Mouse (Mus musculus) CH12.LX (cell line): ENCODE data around the gene Aqp11. TPM values are rescaled to one million over a fixed set of nuclear protein-coding genes. Genes with fewer than 3 reads are reported as not detected.

Source experiments
- DNase-seq: peaks from one replicate; pipeline ENCODE4 v3.0.0-alpha.2; 2013; ENCODE audit errors: extremely low read depth
- H3K27ac ChIP-seq: 2 replicates; pipeline ENCODE4 v1.5.1; 2012; ENCODE audit warnings: low read depth, mild to moderate bottlenecking, control low read depth, moderate library complexity; ENCODE audit not compliant: insufficient read depth
- H3K27me3 ChIP-seq: replicated peaks from 2 replicates; pipeline ENCODE3; 2012; ENCODE audit warnings: inconsistent platforms
- H3K36me3 ChIP-seq, 2 experiments: replicated peaks in 1 of 2; 2 replicates each; pipeline versions ENCODE3 to v1.6.1; 2012; ENCODE audit warnings: inconsistent platforms in 1 of 2, low read length in 1 of 2, mild to moderate bottlenecking in 1 of 2, mixed read lengths in 1 of 2, moderate library complexity in 1 of 2; ENCODE audit not compliant: control insufficient read depth in 1 of 2, insufficient read depth in 1 of 2
- H3K4me1 ChIP-seq, 2 experiments: 2 replicates each; pipeline ENCODE4 v1.6.1; 2012; ENCODE audit warnings: inconsistent platforms in 1 of 2, moderate library complexity in 1 of 2; ENCODE audit not compliant: insufficient read depth in 2 of 2, control insufficient read depth in 1 of 2
- H3K4me2 ChIP-seq: 2 replicates; pipeline ENCODE4 v1.6.1; 2012; ENCODE audit warnings: low read depth, mild to moderate bottlenecking, control low read depth; ENCODE audit not compliant: poor library complexity, insufficient read depth, severe bottlenecking
- H3K4me3 ChIP-seq, 3 experiments: fragments of 150-350 bp in 1 of 3; sonication (generic) in 1 of 3; replicated peaks in 1 of 3; 2 replicates each; pipeline versions ENCODE3 to v1.5.1; 2011 to 2012; ENCODE audit warnings: low read depth in 2 of 3, low read length in 2 of 3, mild to moderate bottlenecking in 2 of 3, moderate library complexity in 2 of 3, control low read depth in 1 of 3, improper control_type of control experiment in 1 of 3, inconsistent platforms in 1 of 3, mixed read lengths in 1 of 3; ENCODE audit not compliant: poor library complexity in 1 of 3
- H3K79me2 ChIP-seq: replicated peaks from 2 replicates; pipeline ENCODE4 v1.6.1; 2012; ENCODE audit warnings: mild to moderate bottlenecking, moderate library complexity; ENCODE audit not compliant: control insufficient read depth, poor library complexity, insufficient read depth, severe bottlenecking; ENCODE audit errors: extremely low read depth
- H3K9ac ChIP-seq: 2 replicates; pipeline ENCODE4 v1.6.1; 2012; ENCODE audit warnings: low read depth, mild to moderate bottlenecking, control low read depth, moderate library complexity; ENCODE audit not compliant: insufficient read depth
- H3K9me3 ChIP-seq: replicated peaks from 2 replicates; pipeline ENCODE3; 2012; ENCODE audit warnings: low read length, inconsistent platforms, mixed read lengths
- BHLHE40 ChIP-seq: IDR thresholded peaks from 2 replicates; pipeline ENCODE4 v1.6.1; 2011; ENCODE audit warnings: mild to moderate bottlenecking, low read depth, low read length, improper control_type of control experiment
- E2F4 ChIP-seq: IDR thresholded peaks from 2 replicates; pipeline ENCODE4 v1.6.1; 2011; ENCODE audit warnings: low read depth, low read length, improper control_type of control experiment; ENCODE audit not compliant: insufficient replicate concordance
- GABPA ChIP-seq: IDR thresholded peaks from 2 replicates; pipeline ENCODE4 v1.6.1; 2012; ENCODE audit warnings: low read depth, low read length, improper control_type of control experiment, inconsistent platforms; ENCODE audit not compliant: insufficient replicate concordance
- JUN ChIP-seq: IDR thresholded peaks from 2 replicates; pipeline ENCODE4 v1.6.1; 2011; ENCODE audit warnings: low read depth, mild to moderate bottlenecking, low read length, improper control_type of control experiment, moderate library complexity; ENCODE audit not compliant: insufficient read depth
- MAX ChIP-seq: IDR thresholded peaks from 2 replicates; pipeline ENCODE4 v1.6.1; 2011; ENCODE audit warnings: low read length, improper control_type of control experiment
- MYC ChIP-seq: IDR thresholded peaks from 2 replicates; pipeline ENCODE4 v1.6.1; 2011; ENCODE audit warnings: low read depth, mild to moderate bottlenecking, improper control_type of control experiment, low read length
- NELFE ChIP-seq: IDR thresholded peaks from 2 replicates; pipeline ENCODE4 v1.6.1; 2011; ENCODE audit warnings: low read depth, low read length, improper control_type of control experiment
- TBP ChIP-seq: conservative IDR thresholded peaks from 2 replicates; pipeline ENCODE4 v1.6.1; 2011; ENCODE audit warnings: low read depth, low read length, improper control_type of control experiment
- UBTF ChIP-seq: IDR thresholded peaks from 2 replicates; pipeline ENCODE4 v1.6.1; 2012; ENCODE audit warnings: low read depth, mild to moderate bottlenecking, inconsistent platforms, low read length, improper control_type of control experiment, moderate library complexity
- USF1 ChIP-seq: IDR thresholded peaks from 2 replicates; pipeline ENCODE4 v1.6.1; 2014; ENCODE audit warnings: low read depth, mild to moderate bottlenecking, inconsistent platforms, low read length, improper control_type of control experiment
- dilution Hi-C: fragments of 300-500 bp; cut with MboI; formaldehyde crosslinking; loops from 2 replicates; pipeline ENCODE4 v1.14.3; 2020; ENCODE audit warnings: low sequenced_read_pairs; ENCODE audit not compliant: extremely low pct_unique_long_range_greater_than_20kb, extremely low pct_ligation_motif_present
- in situ Hi-C: fragments of 300-500 bp; cut with MboI; formaldehyde crosslinking; loops from 3 replicates; pipeline ENCODE4 v1.14.3; 2019; ENCODE audit warnings: low sequenced_read_pairs, low pct_ligation_motif_present, low pct_unique_long_range_greater_than_20kb, mixed read lengths
- polyA plus RNA-seq: library from polyadenylated mRNA; unstranded; fragments of >175 nt; gene quantifications from 2 replicates; pipeline ENCODE4 v1.2.1, GENCODE M21; 2012; ENCODE audit warnings: low read depth; ENCODE audit not compliant: insufficient read length
- total RNA-seq, 2 experiments: library from RNA; depleted of rRNA; stranded (reverse); fragments of 300-350 nt in 1 of 2; fragments of >200 nt in 1 of 2; gene quantifications; 2 replicates each; pipeline ENCODE4 v1.2.3; 2012 to 2014

Aqp11 gene
- total and polyA plus RNA-seq, 3 experiments: 0.46 to 1.0 (median 0.89) TPM

DNA sequence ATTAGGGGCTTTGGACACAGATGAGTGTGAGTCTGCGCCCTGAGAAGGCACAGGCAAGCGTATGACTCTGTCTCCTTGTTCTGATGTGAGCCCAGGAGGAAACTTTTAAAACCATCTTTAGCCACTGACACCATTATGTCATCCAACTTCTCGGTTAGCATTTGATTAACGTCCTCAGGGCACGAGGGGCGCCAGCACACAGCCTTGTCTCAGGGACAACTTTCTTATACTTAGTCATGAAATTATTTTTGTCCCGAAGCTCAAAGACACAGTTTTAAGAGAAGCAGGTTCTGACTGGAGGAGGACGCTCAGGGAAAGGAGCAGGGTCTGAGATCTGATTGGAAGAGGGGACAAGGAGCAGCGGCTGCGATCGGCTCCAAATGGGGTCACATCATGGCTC, 26.5 kb upstream of the Aqp11 start:
- TF ChIP-seq NELFE (no peak), USF1 (no peak), MAX (no peak), E2F4 (no peak), UBTF (no peak), BHLHE40 (no peak)
- no peak overlapping the region for H3K4me2 ChIP-seq
- H3K79me2 ChIP-seq: no peaks in the 10 kb centered on the region
- in situ Hi-C loops (no loop called here), dilution Hi-C loops (no loop called here)
- no peak for DNase-seq
- no peak overlapping the region for H3K9ac ChIP-seq
- no peaks in the 10 kb centered on the region for H3K9me3 ChIP-seq
- no peak overlapping the region for H3K27ac ChIP-seq
- no peaks in the 10 kb centered on the region for H3K36me3 ChIP-seq
- peaks cover 4 to 5% of the 10 kb centered on the region in 2 experiments; a peak in 3 of 4 replicates for H3K4me1 ChIP-seq
- no peak overlapping the region for H3K4me3 ChIP-seq
- no peaks in the 10 kb centered on the region for H3K27me3 ChIP-seq

DNA sequence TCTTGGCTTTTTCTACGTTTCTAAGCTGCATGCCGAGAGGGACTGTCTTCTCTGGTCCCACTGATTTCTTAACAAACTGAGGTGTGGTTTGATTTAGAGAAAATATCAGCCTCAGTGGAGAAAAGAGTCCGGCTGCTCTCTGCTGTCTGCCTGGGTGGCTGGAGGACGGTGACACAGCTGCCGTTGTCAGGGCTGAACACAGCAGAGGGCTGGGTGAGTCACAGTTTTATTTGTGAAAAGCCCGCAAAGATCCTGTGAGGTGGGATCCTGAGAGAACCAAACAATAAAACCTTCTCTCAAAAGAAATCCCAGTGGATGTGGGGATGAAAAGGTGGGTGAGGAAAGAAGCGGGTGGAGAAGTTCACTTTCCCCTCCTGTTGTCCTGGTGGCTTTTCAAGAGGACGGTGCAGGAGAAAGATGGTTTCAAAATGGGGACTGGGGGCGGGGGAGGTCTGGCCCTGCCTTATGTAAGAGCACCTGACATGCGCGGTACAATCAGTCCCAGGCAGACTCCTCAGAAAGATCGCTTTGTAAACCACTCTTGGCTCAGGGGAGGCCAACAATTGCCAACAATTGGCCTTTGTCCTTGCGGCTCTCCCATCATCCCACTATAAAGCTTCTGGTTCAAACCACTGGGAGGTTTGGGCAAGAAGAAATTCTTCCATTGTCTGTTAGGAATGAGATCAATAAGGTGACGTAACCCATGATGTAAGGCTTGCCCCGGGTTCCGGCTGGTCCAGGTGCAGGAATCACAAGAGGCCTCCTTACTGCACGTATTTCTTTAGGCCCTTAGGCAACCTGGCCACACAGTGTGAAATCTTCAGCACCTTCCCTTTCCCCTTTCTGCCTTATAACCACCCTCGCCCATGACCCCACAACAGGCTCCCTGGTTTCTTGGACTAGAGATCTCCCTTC, 19.1 kb upstream of the Aqp11 start:
- Histone ChIP-seq H3K9me3 (no peaks in the 10 kb centered on the region), H3K79me2 (no peaks in the 10 kb centered on the region), H3K9ac (no peak overlapping the region), H3K4me1 (no peaks in the 10 kb centered on the region), H3K27ac (no peak overlapping the region), H3K4me3 (no peak overlapping the region), H3K4me2 (no peak overlapping the region), H3K27me3 (peaks cover 5% of the 10 kb centered on the region), H3K36me3 (no peaks in the 10 kb centered on the region)
- no peak for TF ChIP-seq JUN
- no peak for TF ChIP-seq TBP
- no peak for TF ChIP-seq GABPA
- TF ChIP-seq MYC: no peak
- in situ Hi-C loops: loop anchor here (10.0 kb wide), 3 partner anchors 78 to 358 kb away; partner anchors contain the start of gene Myo7a
- no peak for DNase-seq
- dilution Hi-C loops: no loop called here
